Mouse (Mus musculus) liver, postnatal 0 days (tissue): ENCODE results near the gene Fam20c. TPM values are rescaled to one million over a fixed set of nuclear protein-coding genes. Genes with fewer than 3 reads are reported as not detected.

Experiments
- ATAC-seq: fragments of 200-750 bp; cut with Nextera tagmentation; 2 replicates; pipeline ENCODE4 v1.8.0; 2017; ENCODE audit warnings: mild to moderate bottlenecking, moderate library complexity
- DNase-seq: peaks from one replicate; pipeline ENCODE4 v3.0.0-alpha.2; 2016
- H3K27ac ChIP-seq: fragments of 300-500 bp; sonication (generic); 2 replicates; pipeline ENCODE4 v1.5.1; 2014; ENCODE audit warnings: antibody characterized with exemption, moderate library complexity, mild to moderate bottlenecking, low read depth
- H3K27me3 ChIP-seq: fragments of 300-500 bp; sonication (generic); 2 replicates; pipeline ENCODE4 v1.6.1; 2014; ENCODE audit warnings: low read length, control low read depth, mixed read lengths; ENCODE audit not compliant: insufficient read depth
- H3K36me3 ChIP-seq: fragments of 300-500 bp; sonication (generic); replicated peaks from 2 replicates; pipeline ENCODE4 v1.6.1; 2014; ENCODE audit warnings: mild to moderate bottlenecking, control low read depth, low read length, moderate library complexity, mixed read lengths; ENCODE audit not compliant: insufficient read depth
- H3K4me1 ChIP-seq: fragments of 300-500 bp; sonication (generic); 2 replicates; pipeline ENCODE4 v1.6.1; 2014; ENCODE audit warnings: antibody characterized with exemption, mild to moderate bottlenecking, control low read depth; ENCODE audit not compliant: insufficient read depth
- H3K4me2 ChIP-seq: fragments of 300-500 bp; sonication (generic); 2 replicates; pipeline ENCODE4 v1.6.1; 2014; ENCODE audit warnings: low read depth, mild to moderate bottlenecking, low read length, moderate library complexity, mixed read lengths
- H3K4me3 ChIP-seq: fragments of 300-500 bp; sonication (generic); 2 replicates; pipeline ENCODE4 v1.5.1; 2014; ENCODE audit warnings: low read depth, low read length
- H3K9ac ChIP-seq: fragments of 300-500 bp; sonication (generic); replicated peaks from 2 replicates; pipeline ENCODE4 v1.6.1; 2014; ENCODE audit warnings: mild to moderate bottlenecking, moderate library complexity
- H3K9me3 ChIP-seq: fragments of 300-500 bp; sonication (generic); 2 replicates; pipeline ENCODE4 v1.6.1; 2016; ENCODE audit warnings: mild to moderate bottlenecking, control low read depth, low read length, mixed read lengths
- CTCF ChIP-seq: sonication (generic); IDR thresholded peaks from 2 replicates; pipeline ENCODE4 v1.5.1; 2016; ENCODE audit warnings: antibody characterized with exemption, low read depth
- EP300 ChIP-seq: IDR thresholded peaks from 2 replicates; pipeline ENCODE4 v1.6.1; 2016; ENCODE audit warnings: antibody characterized with exemption, low read depth, mild to moderate bottlenecking
- WGBS: fragments of 180-500 bp; shearing (Covaris S2); extraction: QIAGEN DNeasy Blood & Tissue Kit; methylation state at CpG from one replicate; pipeline ENCODE4 v1.1.7; 2014; ENCODE audit not compliant: insufficient replicate concordance; 5-methylcytosine and 5-hydroxymethylcytosine counted together
- polyA plus RNA-seq: library from polyadenylated mRNA; unstranded; fragments of >200 nt; fragmentation: Nextera tagmentation; extraction: Ambion mirVana; gene quantifications from 2 replicates; pipeline ENCODE4 v1.2.1, GENCODE M21; 2015

Fam20c gene
- polyA plus RNA-seq, 1 experiment from 2014 or later = 15.3 TPM

DNA sequence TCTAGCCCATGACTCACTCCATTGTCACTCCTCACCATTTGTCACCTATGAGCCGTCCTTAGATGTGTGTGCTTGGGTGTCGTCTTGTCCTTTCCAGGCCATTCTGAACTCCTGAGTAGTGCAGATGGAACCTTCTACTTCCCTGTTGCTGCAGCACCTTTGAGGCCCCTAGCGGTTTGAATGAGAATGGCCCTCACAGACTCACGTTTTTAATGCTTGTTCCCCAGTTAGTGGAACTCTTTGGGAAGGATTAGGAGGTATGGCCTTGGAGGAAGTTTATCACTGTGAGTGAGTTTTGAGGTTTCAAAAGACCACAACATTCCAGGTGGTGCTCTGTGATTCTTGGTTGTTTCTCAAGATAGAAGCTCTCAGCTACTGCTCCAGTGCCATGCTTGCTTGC, 97.8 kb downstream of the Fam20c start:
- no peak overlapping the region for H3K27ac ChIP-seq
- no peak overlapping the region for H3K4me2 ChIP-seq
- ATAC-seq = no peak
- no peak overlapping the region for H3K4me3 ChIP-seq
- no peaks in the 10 kb centered on the region for H3K36me3 ChIP-seq
- WGBS = 68% methylated on average over 4 of the region's 4 CpGs
- TF ChIP-seq CTCF = no peak
- TF ChIP-seq EP300 = no peak
- DNase-seq = no peak
- H3K9me3 ChIP-seq = no peaks in the 10 kb centered on the region
- no peaks in the 10 kb centered on the region for H3K27me3 ChIP-seq
- no peak overlapping the region for H3K9ac ChIP-seq
- no peaks in the 10 kb centered on the region for H3K4me1 ChIP-seq

DNA sequence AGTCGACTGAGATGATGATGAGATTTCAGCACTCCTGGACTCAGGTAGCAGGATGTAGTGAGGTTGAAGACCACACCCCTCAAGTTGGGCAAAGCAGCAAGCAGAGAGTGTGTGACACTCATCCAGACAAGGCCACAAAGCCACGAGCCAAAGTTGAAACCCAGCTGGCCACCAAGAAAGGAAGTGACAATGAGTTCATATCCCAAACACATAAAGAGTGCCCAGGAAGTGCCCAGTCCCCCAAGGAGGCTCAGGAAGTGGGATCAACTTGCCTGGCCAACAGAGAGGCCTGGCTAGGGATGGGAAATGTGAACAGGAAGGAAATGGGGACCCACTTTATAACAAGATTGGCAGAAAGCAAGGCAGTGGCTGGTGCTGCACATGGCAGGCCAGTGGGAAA, 99.0 kb downstream of the Fam20c start:
- Histone ChIP-seq H3K4me2 (no peak overlapping the region), H3K36me3 (no peaks in the 10 kb centered on the region), H3K4me1 (0 out of 2 replicates have a peak, but pooled peaks cover 2% of the 10 kb centered on the region), H3K4me3 (no peak overlapping the region), H3K9ac (no peak overlapping the region), H3K27ac (no peak overlapping the region), H3K27me3 (no peaks in the 10 kb centered on the region), H3K9me3 (no peaks in the 10 kb centered on the region)
- TF ChIP-seq CTCF (no peak), EP300 (no peak)
- ATAC-seq = no peak
- DNase-seq = no peak
- WGBS = 38% methylated on average over 2 of the region's 2 CpGs

DNA sequence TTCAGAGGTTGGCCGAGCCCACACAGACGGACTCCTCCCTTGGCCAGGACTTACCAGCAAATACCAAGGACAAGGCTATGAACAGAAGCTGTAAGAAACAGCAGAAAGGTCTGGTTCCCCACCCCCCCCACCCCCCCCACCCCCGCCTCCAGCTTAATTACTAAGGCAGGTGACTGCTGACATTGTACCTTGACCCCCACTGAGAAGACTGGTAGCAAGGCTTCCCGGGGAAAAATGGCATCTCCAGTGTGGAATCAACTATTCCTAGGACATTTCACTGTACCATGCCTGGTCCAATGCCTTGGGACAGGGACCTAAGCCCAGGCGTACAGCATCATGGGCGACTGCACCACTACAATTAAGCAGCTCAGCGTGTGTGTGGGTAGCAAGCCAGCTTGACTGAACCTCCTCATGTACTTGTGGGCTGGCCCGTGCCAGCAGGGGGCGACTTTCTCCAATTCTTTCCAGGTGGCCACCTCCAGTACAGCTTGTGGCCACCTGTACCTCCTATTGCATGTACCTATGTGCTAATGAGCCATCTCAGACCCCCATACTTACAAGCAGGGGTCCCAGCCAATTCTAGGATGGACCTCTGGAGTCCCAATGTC, 102.8 kb downstream of the Fam20c start:
- H3K36me3 ChIP-seq = no peaks in the 10 kb centered on the region
- no peak overlapping the region for H3K4me3 ChIP-seq
- no peak overlapping the region for H3K27ac ChIP-seq
- TF ChIP-seq EP300 (no peak), CTCF (peak; percentile 82)
- ATAC-seq = peak; percentile 77
- 36% methylated on average over 9 of the region's 9 CpGs for WGBS
- H3K9ac ChIP-seq = no peak overlapping the region
- DNase-seq = peak; percentile 85
- 0 out of 2 replicates have a peak, but pooled peaks cover 2% of the 10 kb centered on the region for H3K4me1 ChIP-seq
- H3K27me3 ChIP-seq = no peaks in the 10 kb centered on the region
- H3K9me3 ChIP-seq = no peaks in the 10 kb centered on the region
- no peak overlapping the region for H3K4me2 ChIP-seq

DNA sequence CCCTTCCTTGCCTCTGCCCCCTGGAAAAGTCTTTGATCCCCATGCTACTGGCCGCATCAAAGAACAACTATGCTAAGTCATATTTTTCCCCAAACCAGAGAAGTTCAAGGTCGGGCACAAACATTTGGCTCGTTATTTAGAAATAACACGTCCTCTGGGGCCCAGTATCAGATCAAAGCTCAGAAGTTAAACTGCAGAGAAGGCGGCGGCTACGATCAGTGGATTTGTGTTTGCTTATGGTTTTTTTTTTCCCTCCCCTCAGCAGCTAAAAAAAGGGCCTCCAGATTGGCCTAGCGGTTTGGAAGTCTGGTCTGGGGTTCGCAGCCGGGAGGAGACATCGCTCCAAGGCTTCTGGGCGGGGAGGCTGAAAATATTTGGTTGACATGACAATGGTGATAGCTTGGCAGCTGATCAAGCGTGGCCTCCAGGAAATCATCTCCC, 103.5 kb downstream of the Fam20c start:
- 0 out of 2 replicates have a peak, but pooled peaks cover 2% of the 10 kb centered on the region for H3K4me1 ChIP-seq
- ATAC-seq (peak; percentile 57), DNase-seq (no peak)
- H3K9me3 ChIP-seq = no peaks in the 10 kb centered on the region
- H3K4me3 ChIP-seq = no peak overlapping the region
- H3K27me3 ChIP-seq = no peaks in the 10 kb centered on the region
- no peak for TF ChIP-seq EP300
- TF ChIP-seq CTCF = no peak
- H3K4me2 ChIP-seq = no peak overlapping the region
- no peaks in the 10 kb centered on the region for H3K36me3 ChIP-seq
- no peak overlapping the region for H3K9ac ChIP-seq
- WGBS = 45% methylated on average over 13 of the region's 13 CpGs
- no peak overlapping the region for H3K27ac ChIP-seq

Other genes with a start within 250 kb of the Fam20c start
- gene 1700123K08Rik, start 189.8 kb upstream of the Fam20c start, polyA plus RNA-seq = not detected in 2 replicates
- gene Zfp68, start 134.8 kb upstream of the Fam20c start, polyA plus RNA-seq = 10.3 and 12.1 TPM in 2 replicates
- gene A430033K04Rik, start 131.7 kb upstream of the Fam20c start, polyA plus RNA-seq = 2.6 and 2.7 TPM in 2 replicates
- gene Gm5294, start 65.6 kb downstream of the Fam20c start, polyA plus RNA-seq = not detected in 2 replicates
- 2.5 and 2.9 TPM in 2 replicates for gene Pdgfa, start 242.9 kb downstream of the Fam20c start, polyA plus RNA-seq